Mouse (Mus musculus): ENCODE measurements around the gene H6pd. TPM values are rescaled to one million over a fixed set of nuclear protein-coding genes. Genes with fewer than 3 reads are reported as not detected.

Gene H6pd
- polyA plus RNA-seq, 1 experiment from 2014 or later: 3.1 TPM

DNA sequence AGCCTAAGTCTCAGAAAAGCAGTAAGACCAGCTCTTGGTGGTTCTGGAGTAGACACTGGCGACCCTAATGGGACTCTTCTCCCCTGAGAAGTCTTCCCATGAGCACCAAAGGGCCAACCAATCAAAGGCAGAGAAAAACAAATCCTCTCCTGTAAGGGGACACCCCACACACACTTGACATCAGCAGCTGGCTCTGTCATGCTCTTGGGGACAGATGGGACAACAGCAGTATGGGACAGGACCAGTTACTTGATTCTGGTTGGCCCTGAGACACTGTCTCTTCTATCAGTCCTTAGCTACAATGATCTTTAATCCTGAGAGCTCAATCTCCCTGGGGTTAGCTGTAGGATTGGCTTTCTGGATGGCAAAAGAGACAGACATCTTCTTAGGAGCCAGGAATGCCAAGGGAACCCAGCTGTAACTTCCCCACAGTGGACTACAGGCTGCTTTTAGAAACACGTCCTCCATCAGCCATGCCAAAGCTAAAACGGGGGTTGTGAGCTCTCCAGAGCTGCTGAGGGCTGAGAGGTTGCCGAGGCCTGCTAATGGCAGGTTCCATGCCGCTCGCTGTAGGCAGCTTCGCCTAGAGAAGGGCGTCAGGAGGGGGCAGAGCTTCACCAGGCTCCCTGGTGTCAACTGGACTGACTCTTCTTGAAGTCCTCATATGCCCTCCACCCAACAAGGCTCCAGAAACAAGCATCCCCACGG, 76.6 kb downstream of the H6pd start:
- WGBS: 91% methylated on average over 9 of the region's 9 CpGs
- Histone ChIP-seq H3K4me3 (replicated peaks; ENCODE audit: low read length) (no peak overlapping the region), H3K4me2 (replicated peaks) (no peak overlapping the region), H3K36me3 (replicated peaks; ENCODE audit: control insufficient read depth, insufficient read depth) (no peaks in the 10 kb centered on the region), H3K4me1 (replicated peaks; ENCODE audit: control insufficient read depth, insufficient read depth, low read length) (peaks cover 3% of the 10 kb centered on the region; the same call in 1 of the 2 replicates), H3K9ac (no peak overlapping the region), H3K9me3 (ENCODE audit: control insufficient read depth, low read length) (no peaks in the 10 kb centered on the region), H3K27ac (no peak overlapping the region), H3K27me3 (ENCODE audit: control insufficient read depth, insufficient read depth, low read length) (no peaks in the 10 kb centered on the region)
- DNase-seq (ENCODE audit: low spot score): no peak
- no peak for ATAC-seq (ENCODE audit: low FRiP score)

DNA sequence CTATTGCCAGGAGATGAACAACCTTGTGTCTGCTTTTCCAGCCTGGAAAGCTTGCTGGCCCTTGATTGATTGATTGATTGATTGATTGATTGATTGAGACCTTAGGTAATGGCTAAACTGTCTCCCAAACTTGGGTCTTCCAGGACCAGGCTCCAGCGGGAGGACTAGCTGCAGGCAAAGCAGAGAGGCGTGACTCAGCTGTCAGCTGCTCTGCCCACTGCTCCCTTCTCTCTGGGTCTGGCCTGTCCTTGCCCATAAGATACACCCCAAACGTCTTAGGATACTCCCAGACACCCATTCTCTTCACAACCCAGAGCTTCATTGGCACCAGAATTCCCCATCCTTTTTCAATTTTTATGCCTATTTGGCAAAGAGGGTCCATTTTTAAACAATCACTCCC, 78.1 kb downstream of the H6pd start:
- Histone ChIP-seq H3K27me3 (ENCODE audit: control insufficient read depth, insufficient read depth, low read length) (no peaks in the 10 kb centered on the region), H3K36me3 (replicated peaks; ENCODE audit: control insufficient read depth, insufficient read depth) (no peaks in the 10 kb centered on the region), H3K4me2 (replicated peaks) (no peak overlapping the region), H3K9ac (no peak overlapping the region), H3K4me3 (replicated peaks; ENCODE audit: low read length) (no peak overlapping the region), H3K27ac (no peak overlapping the region), H3K9me3 (ENCODE audit: control insufficient read depth, low read length) (no peaks in the 10 kb centered on the region), H3K4me1 (replicated peaks; ENCODE audit: control insufficient read depth, insufficient read depth, low read length) (no peaks in the 10 kb centered on the region)
- no peak for DNase-seq (ENCODE audit: low spot score)
- no peak for ATAC-seq (ENCODE audit: low FRiP score)
- 61% methylated on average over 3 of the region's 3 CpGs for WGBS

Other genes with a start within 250 kb of the H6pd start
- gene Slc25a33, start 234.7 kb downstream of the H6pd start, polyA plus RNA-seq (2014; fragmentation: Nextera tagmentation; extraction: Ambion mirVana): 38.2 and 40.2 TPM in 2 replicates
- 7.0 and 7.2 TPM in 2 replicates for gene Spsb1, start 54.0 kb downstream of the H6pd start, polyA plus RNA-seq (2014; fragmentation: Nextera tagmentation; extraction: Ambion mirVana)
- gene Gpr157, start 78.3 kb upstream of the H6pd start, polyA plus RNA-seq (2014; fragmentation: Nextera tagmentation; extraction: Ambion mirVana): 0.33 and 0.39 TPM in 2 replicates
- gene Slc2a5, start 110.3 kb upstream of the H6pd start, polyA plus RNA-seq (2014; fragmentation: Nextera tagmentation; extraction: Ambion mirVana): 2.4 and 2.8 TPM in 2 replicates
- not detected in 2 replicates for gene Slc2a7, start 139.9 kb upstream of the H6pd start, polyA plus RNA-seq (2014; fragmentation: Nextera tagmentation; extraction: Ambion mirVana)
- not detected in 2 replicates for gene Car6, start 192.3 kb upstream of the H6pd start, polyA plus RNA-seq (2014; fragmentation: Nextera tagmentation; extraction: Ambion mirVana)
- gene Eno1, start 227.7 kb upstream of the H6pd start, polyA plus RNA-seq (2014; fragmentation: Nextera tagmentation; extraction: Ambion mirVana): 955 and 1,038 TPM in 2 replicates

Measured in hindbrain, embryonic 14.5 days (tissue).